ENCODE assay signal across 8 mouse cellular contexts in genomic region chr17:24072919-24073696, GRCm38 (mm10). TPM values are rescaled to one million over a fixed set of nuclear protein-coding genes. Genes with fewer than 3 reads are reported as not detected.
A peak's percentile ranks its signal among the peaks of the same experiment; 100 is the strongest.
DNase-seq lines count a peak whose midpoint lies in the region; ATAC-seq and TF ChIP-seq lines count a peak whose summit lies in the region.

Kctd5 (minus strand) TSS chr17:24073485.

- peak within 1 kb of the TSS; percentile 97 for H3K9ac ChIP-seq in hindbrain, postnatal 0 days (replicated peaks; ENCODE audit: low read length)

- no peaks in the 10 kb centered on the region for H3K27me3 ChIP-seq in hindbrain, postnatal 0 days (ENCODE audit: insufficient read depth, low read length)

- intact Hi-C loops in gastrocnemius, adult 2 months (cut with DNase I): loop anchor here (5.0 kb wide), 1 partner anchor 69 kb away; no protein-coding TSS in a partner anchor
- intact Hi-C loops in left cerebral cortex, adult 2 months (cut with DNase I): no loop called here

- no peak for TF ChIP-seq CTCF in gastrocnemius, adult 2 months (IDR thresholded peaks at IDR 0.05)
- TF ChIP-seq CTCF in hindbrain, postnatal 0 days (IDR thresholded peaks at IDR 0.05; ENCODE audit: low read depth): no peak
- TF ChIP-seq CTCF in left cerebral cortex, adult 2 months (IDR thresholded peaks at IDR 0.05): no peak; the same call in 1 of the 2 replicates

- H3K4me2 ChIP-seq in hindbrain, postnatal 0 days (ENCODE audit: low read depth, low read length): peak within 1 kb of the TSS; percentile 79

- ATAC-seq in common myeloid progenitor, adult 5-6 weeks (replicated peaks; ENCODE audit: low read depth, poor library complexity, severe bottlenecking): peak; percentile 99
- peak; percentile 98 for ATAC-seq in hindbrain, postnatal 0 days
- ATAC-seq in megakaryocyte, adult 5-6 weeks (ENCODE audit: poor library complexity, severe bottlenecking): peak; percentile 99

- DNase-seq in ZHBTc4 (ENCODE audit: low read depth, low spot score): peak; percentile 98
- DNase-seq in gastrocnemius, adult 2 months: peak; percentile 96
- DNase-seq in hindbrain, postnatal 0 days (ENCODE audit: low spot score): peak; percentile 99
- peak; percentile 94 to 96 for DNase-seq in left cerebral cortex, adult 2 months (ENCODE audit: extremely low spot score in 1 of 2, low spot score in 2 of 2)
- peak; percentile 95 for DNase-seq in right cerebral cortex, adult 2 months (ENCODE audit: low spot score in 2 of 2)
- DNase-seq in urinary bladder, postnatal 14 days (ENCODE audit: low spot score): peak; percentile 93

- 0 out of 2 replicates have a peak, but pooled peaks cover 5% of the 10 kb centered on the region for H3K36me3 ChIP-seq in hindbrain, postnatal 0 days (ENCODE audit: insufficient read depth, low read length)

- H3K4me1 ChIP-seq in hindbrain, postnatal 0 days (ENCODE audit: insufficient read depth, low read length): peaks cover 10% of the 10 kb centered on the region

- 2% methylated on average over 61 of the region's 62 CpGs for WGBS in hindbrain, postnatal 0 days

- H3K27ac ChIP-seq in gastrocnemius, adult 2 months: peak within 1 kb of the TSS; percentile 92
- peak within 1 kb of the TSS; percentile 76 for H3K27ac ChIP-seq in hindbrain, postnatal 0 days
- peak within 1 kb of the TSS; percentile 90 for H3K27ac ChIP-seq in left cerebral cortex, adult 2 months

- H3K9me3 ChIP-seq in hindbrain, postnatal 0 days (ENCODE audit: low read length): no peaks in the 10 kb centered on the region

- H3K4me3 ChIP-seq in gastrocnemius, adult 2 months: peak within 1 kb of the TSS; percentile 87
- H3K4me3 ChIP-seq in hindbrain, postnatal 0 days (ENCODE audit: low read length): peak within 1 kb of the TSS; percentile 94
- peak within 1 kb of the TSS; percentile 85 for H3K4me3 ChIP-seq in left cerebral cortex, adult 2 months

RNA-seq across cellular contexts. Expression of gene Kctd5, which starts in this region (rescaled TPM):
- 17.8 and 19.2 TPM in 2 replicates for total RNA-seq in common myeloid progenitor, adult 5-6 weeks (2017)
- total RNA-seq in gastrocnemius, adult 2 months (2021): 10 to 100 TPM in 1 of 2 experiments, 1 to 10 TPM in 1; 6.9 to 10.4 TPM
- 106 and 109 TPM in 2 replicates for total RNA-seq in hindbrain, postnatal 0 days (2014; rRNA removed)
- 91.4 and 95.7 TPM in 2 replicates for polyA plus RNA-seq in hindbrain, postnatal 0 days (2015; fragmentation: Nextera tagmentation; extraction: Ambion mirVana)
- 10 to 100 TPM; 25.0 to 26.4 TPM for total RNA-seq in left cerebral cortex, adult 2 months (2021)
- total RNA-seq in megakaryocyte, adult 5-6 weeks (2015): 12.0 and 16.7 TPM in 2 replicates
- 17.3 and 17.7 TPM in 2 replicates for total RNA-seq in megakaryocyte, adult 5-6 weeks (2017)

Comparison
In these comparisons a context has a peak if more than half of its experiments do, and no peak if none do; other contexts are left out.
1. Peak in every context shown above with its lines: DNase-seq, ATAC-seq, H3K4me3 ChIP-seq and H3K27ac ChIP-seq.